Mouse (Mus musculus) bone marrow, adult 2 months (tissue): ENCODE data around the gene Pigf. TPM values are rescaled to one million over a fixed set of nuclear protein-coding genes. Genes with fewer than 3 reads are reported as not detected.
"Not testable (repeated sequence)": the region's sequence is repeated elsewhere in the genome, so short reads cannot be mapped to it uniquely, and the experiment has no call there.

Experiments
- H3K27ac ChIP-seq: fragments of 200-500 bp; 2 replicates; pipeline ENCODE4 v1.5.1; 2012; ENCODE audit warnings: low read depth, mild to moderate bottlenecking, control low read depth, inconsistent platforms, low read length; ENCODE audit not compliant: control insufficient read depth, poor library complexity, insufficient read depth
- H3K4me1 ChIP-seq: fragments of 200-500 bp; 2 replicates; pipeline ENCODE4 v1.6.1; 2011; ENCODE audit warnings: low read length; ENCODE audit not compliant: control insufficient read depth, insufficient read depth
- H3K4me3 ChIP-seq: fragments of 200-500 bp; replicated peaks from 2 replicates; pipeline ENCODE3; 2011; ENCODE audit warnings: mild to moderate bottlenecking, low read depth, low read length, control low read depth; ENCODE audit not compliant: control insufficient read depth
- CTCF ChIP-seq: fragments of 200-500 bp; IDR thresholded peaks from 2 replicates; pipeline ENCODE4 v1.5.1; 2011; ENCODE audit warnings: low read length, control low read depth; ENCODE audit not compliant: control insufficient read depth, insufficient read depth
- POLR2A ChIP-seq: fragments of 200-500 bp; IDR thresholded peaks from 2 replicates; pipeline ENCODE4 v1.6.1; 2011; ENCODE audit warnings: low read depth, mild to moderate bottlenecking, control low read depth, low read length, borderline replicate concordance; ENCODE audit not compliant: control insufficient read depth
- WGBS: fragments of 180-500 bp; shearing (Covaris S2); methylation state at CpG from one replicate; pipeline ENCODE4 v1.1.7; 2018; 5-methylcytosine and 5-hydroxymethylcytosine counted together
- polyA plus RNA-seq: library from polyadenylated mRNA; stranded (reverse); fragments of >200 nt; gene quantifications from 2 replicates; pipeline ENCODE4 v1.2.4, GENCODE M21; 2011; ENCODE audit warnings: low replicate concordance; ENCODE audit not compliant: missing spikeins, insufficient read depth, insufficient read length

The Pigf gene
- polyA plus RNA-seq = 6.0 and 9.8 TPM in 2 replicates

- TF ChIP-seq POLR2A (peak; percentile 84), CTCF (no peak)
- Histone ChIP-seq H3K4me1 (no peaks in the 10 kb centered on the region; the same call in 1 of the 2 replicates), H3K27ac (peak within 1 kb of the TSS; percentile 68), H3K4me3 (peak within 1 kb of the TSS; percentile 92)
- under 1% methylated on average over 43 of the region's 43 CpGs for WGBS
Measured at GRCm38 (mm10) chr17:87025269-87025949, at the start of gene Pigf, which contains the start of gene Cript. TSS of gene Pigf (minus strand) at chr17:87025406. TSS of gene Cript (plus strand) at chr17:87025550.

- H3K4me3 ChIP-seq = no peak overlapping the region
- TF ChIP-seq CTCF = no peak
- TF ChIP-seq POLR2A = no peak
- no peak overlapping the region for H3K27ac ChIP-seq
- H3K4me1 ChIP-seq = no peaks in the 10 kb centered on the region
Measured at GRCm38 (mm10) chr17:87073470-87073869, 48.3 kb upstream of the Pigf start.

- Histone ChIP-seq H3K4me1 (no peaks in the 10 kb centered on the region), H3K4me3 (no peak overlapping the region), H3K27ac (no peak overlapping the region)
- no peak for TF ChIP-seq CTCF
- TF ChIP-seq POLR2A = no peak
- WGBS = 82% methylated on average over 5 of the region's 5 CpGs
Measured at GRCm38 (mm10) chr17:87072766-87073440, 47.7 kb upstream of the Pigf start.

- WGBS = 86% methylated on average over 1 of the region's 1 CpGs
Measured at GRCm38 (mm10) chr17:87072183-87072582, 47.0 kb upstream of the Pigf start.

GRCm38 (mm10) chr17:87068997-87069396 lies 43.8 kb upstream of the Pigf start:
- TF ChIP-seq POLR2A (no peak), CTCF (no peak)
- no peak overlapping the region for H3K4me3 ChIP-seq
- WGBS = 86% methylated on average over 4 of the region's 4 CpGs
- no peak overlapping the region for H3K27ac ChIP-seq
- no peaks in the 10 kb centered on the region for H3K4me1 ChIP-seq

More at GRCm38 (mm10) chr17:87072183-87072582, 47.0 kb upstream of the Pigf start:
- H3K4me3 ChIP-seq, H3K4me1 ChIP-seq, H3K27ac ChIP-seq: not testable (repeated sequence)

- Histone ChIP-seq H3K27ac (no peak overlapping the region), H3K4me1 (peaks cover 2% of the 10 kb centered on the region), H3K4me3 (no peak overlapping the region)
- TF ChIP-seq POLR2A (no peak), CTCF (no peak)
- WGBS = 5% methylated on average over 6 of the region's 6 CpGs
Measured at GRCm38 (mm10) chr17:87063969-87064368, 38.8 kb upstream of the Pigf start.

- Histone ChIP-seq H3K27ac (no peak overlapping the region), H3K4me1 (peaks cover 2% of the 10 kb centered on the region), H3K4me3 (no peak overlapping the region)
- TF ChIP-seq POLR2A (no peak), CTCF (no peak)
- WGBS = 52% methylated on average over 7 of the region's 7 CpGs
Measured at GRCm38 (mm10) chr17:87063461-87063860, 38.3 kb upstream of the Pigf start.

- Histone ChIP-seq H3K4me1 (peaks cover 2% of the 10 kb centered on the region), H3K4me3 (no peak overlapping the region), H3K27ac (no peak overlapping the region)
- WGBS = 42% methylated on average over 9 of the region's 9 CpGs
- TF ChIP-seq CTCF (no peak), POLR2A (no peak)
Measured at GRCm38 (mm10) chr17:87062639-87063038, 37.4 kb upstream of the Pigf start.
